Mouse (Mus musculus) limb, embryonic 13.5 days (tissue): ENCODE data around the gene Celf2. TPM values are rescaled to one million over a fixed set of nuclear protein-coding genes. Genes with fewer than 3 reads are reported as not detected.

Source experiments
- ATAC-seq: fragments of 200-750 bp; cut with Nextera tagmentation; 2 replicates; pipeline ENCODE4 v1.8.0; 2017; ENCODE audit warnings: low read depth, moderate number of reproducible peaks, moderate TSS enrichment; ENCODE audit not compliant: low FRiP score
- H3K27ac ChIP-seq: fragments of 300-500 bp; sonication (generic); 2 replicates; pipeline ENCODE4 v1.5.1; 2015; ENCODE audit warnings: inconsistent platforms, mild to moderate bottlenecking, moderate library complexity
- H3K27me3 ChIP-seq: fragments of 300-500 bp; sonication (generic); 2 replicates; pipeline ENCODE4 v1.6.1; 2015; ENCODE audit warnings: mild to moderate bottlenecking, inconsistent platforms
- H3K36me3 ChIP-seq: fragments of 300-500 bp; sonication (generic); 2 replicates; pipeline ENCODE4 v1.6.1; 2015; ENCODE audit warnings: inconsistent platforms, mild to moderate bottlenecking, moderate library complexity
- H3K4me1 ChIP-seq: fragments of 300-500 bp; sonication (generic); 2 replicates; pipeline ENCODE4 v1.6.1; 2015; ENCODE audit warnings: inconsistent platforms
- H3K4me2 ChIP-seq: fragments of 300-500 bp; sonication (generic); replicated peaks from 2 replicates; pipeline ENCODE4 v1.6.1; 2015; ENCODE audit warnings: inconsistent platforms, mild to moderate bottlenecking, moderate library complexity
- H3K4me3 ChIP-seq: fragments of 300-500 bp; sonication (generic); 2 replicates; pipeline ENCODE4 v1.5.1; 2015; ENCODE audit warnings: moderate library complexity, mild to moderate bottlenecking, inconsistent platforms
- H3K9ac ChIP-seq: fragments of 300-500 bp; sonication (generic); 2 replicates; pipeline ENCODE4 v1.6.1; 2015; ENCODE audit warnings: mild to moderate bottlenecking, inconsistent platforms
- H3K9me3 ChIP-seq: fragments of 300-500 bp; sonication (generic); 2 replicates; pipeline ENCODE4 v1.6.1; 2016; ENCODE audit warnings: inconsistent platforms
- WGBS: fragments of 180-500 bp; shearing (Covaris S2); methylation state at CpG from one replicate; pipeline ENCODE4 v1.1.7; 2015; 5-methylcytosine and 5-hydroxymethylcytosine counted together
- polyA plus RNA-seq: library from polyadenylated mRNA; unstranded; fragments of >200 nt; fragmentation: Nextera tagmentation; extraction: Ambion mirVana; gene quantifications from 2 replicates; pipeline ENCODE4 v1.2.1, GENCODE M21; 2015

The Celf2 gene
- polyA plus RNA-seq, 1 experiment from 2014 or later, result 68.8 TPM

- H3K27ac ChIP-seq, result no peak overlapping the region
- no peaks in the 10 kb centered on the region for H3K27me3 ChIP-seq
- no peaks in the 10 kb centered on the region for H3K4me1 ChIP-seq
- H3K4me3 ChIP-seq, result no peak overlapping the region
- ATAC-seq, result no peak
- 78% methylated on average over 3 of the region's 3 CpGs for WGBS
- H3K9ac ChIP-seq, result no peak overlapping the region
- H3K9me3 ChIP-seq, result no peaks in the 10 kb centered on the region
- H3K4me2 ChIP-seq, result no peak overlapping the region
- no peaks in the 10 kb centered on the region for H3K36me3 ChIP-seq
Observed at GRCm38 (mm10) chr2:6642222-6642850, 867.0 kb downstream of the Celf2 start.

DNA sequence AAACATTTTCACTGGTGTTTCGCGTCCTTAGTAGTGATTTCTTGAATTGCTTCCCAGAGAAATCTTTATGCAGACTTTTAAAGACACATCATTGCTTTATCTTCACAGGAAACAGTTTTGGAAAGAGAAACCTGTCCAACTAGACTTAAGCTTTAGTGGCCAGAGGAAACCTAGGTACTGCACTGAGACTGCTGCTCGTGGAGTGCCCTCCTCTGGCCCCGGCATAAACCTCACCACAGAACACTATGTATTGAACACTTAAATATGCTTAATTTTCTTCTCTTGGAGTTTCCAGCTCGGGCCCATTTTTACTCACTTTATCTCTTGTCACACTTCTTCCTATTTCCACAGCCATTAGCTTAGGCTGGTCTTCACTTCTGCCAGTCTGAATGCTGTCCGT, 870.0 kb downstream of the Celf2 start:
- Histone ChIP-seq H3K4me3 (no peak overlapping the region), H3K4me2 (no peak overlapping the region), H3K36me3 (no peaks in the 10 kb centered on the region), H3K27me3 (no peaks in the 10 kb centered on the region), H3K9me3 (no peaks in the 10 kb centered on the region), H3K27ac (no peak overlapping the region), H3K4me1 (no peaks in the 10 kb centered on the region), H3K9ac (no peak overlapping the region)
- no peak for ATAC-seq
- 85% methylated on average over 6 of the region's 6 CpGs for WGBS

- no peaks in the 10 kb centered on the region for H3K4me1 ChIP-seq
- no peaks in the 10 kb centered on the region for H3K9me3 ChIP-seq
- no peaks in the 10 kb centered on the region for H3K27me3 ChIP-seq
- H3K9ac ChIP-seq, result no peak overlapping the region
- no peak overlapping the region for H3K27ac ChIP-seq
- H3K36me3 ChIP-seq, result no peaks in the 10 kb centered on the region
- WGBS, result 81% methylated on average over 2 of the region's 2 CpGs
- H3K4me3 ChIP-seq, result no peak overlapping the region
- H3K4me2 ChIP-seq, result no peak overlapping the region
- ATAC-seq, result no peak
Observed at GRCm38 (mm10) chr2:6637147-6637546, 872.2 kb downstream of the Celf2 start.

GRCm38 (mm10) chr2:6634899-6635298, 874.5 kb downstream of the Celf2 start:
- H3K27me3 ChIP-seq, result no peaks in the 10 kb centered on the region
- no peaks in the 10 kb centered on the region for H3K4me1 ChIP-seq
- H3K4me2 ChIP-seq, result no peak overlapping the region
- ATAC-seq, result no peak
- no peaks in the 10 kb centered on the region for H3K9me3 ChIP-seq
- no peak overlapping the region for H3K4me3 ChIP-seq
- no peak overlapping the region for H3K9ac ChIP-seq
- no peaks in the 10 kb centered on the region for H3K36me3 ChIP-seq
- 88% methylated on average over 6 of the region's 6 CpGs for WGBS
- H3K27ac ChIP-seq, result no peak overlapping the region

DNA sequence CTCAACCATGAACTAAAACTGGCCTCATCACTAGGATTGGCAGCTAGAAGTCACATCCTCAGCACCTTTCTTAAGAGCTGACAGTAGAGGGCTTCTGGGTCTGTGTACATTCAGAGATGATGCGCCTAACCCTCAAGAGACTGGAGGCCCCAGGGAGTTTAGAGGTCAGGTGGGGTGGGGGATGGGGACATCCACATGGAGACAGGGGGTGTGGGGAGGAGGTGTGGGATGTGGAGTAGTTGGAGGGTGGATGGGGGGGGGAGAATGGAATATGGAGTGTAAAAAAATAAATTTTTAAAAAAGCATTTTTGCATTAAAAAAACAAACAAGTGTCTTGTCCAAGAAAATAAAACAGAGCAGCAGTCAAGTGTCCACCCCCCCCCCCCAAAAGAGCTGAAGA, 876.2 kb downstream of the Celf2 start:
- no peak overlapping the region for H3K4me2 ChIP-seq
- no peak for ATAC-seq
- no peak overlapping the region for H3K9ac ChIP-seq
- no peak overlapping the region for H3K27ac ChIP-seq
- 91% methylated on average over 1 of the region's 1 CpGs for WGBS
- H3K4me3 ChIP-seq, result no peak overlapping the region
- H3K36me3 ChIP-seq, result no peaks in the 10 kb centered on the region
- no peaks in the 10 kb centered on the region for H3K4me1 ChIP-seq
- no peaks in the 10 kb centered on the region for H3K9me3 ChIP-seq
- H3K27me3 ChIP-seq, result no peaks in the 10 kb centered on the region

GRCm38 (mm10) chr2:6623802-6624201, 885.6 kb downstream of the Celf2 start:
- H3K9me3 ChIP-seq, result no peaks in the 10 kb centered on the region
- ATAC-seq, result no peak
- H3K4me3 ChIP-seq, result no peak overlapping the region
- 62% methylated on average over 4 of the region's 4 CpGs for WGBS
- no peaks in the 10 kb centered on the region for H3K4me1 ChIP-seq
- H3K9ac ChIP-seq, result no peak overlapping the region
- H3K4me2 ChIP-seq, result no peak overlapping the region
- H3K27me3 ChIP-seq, result no peaks in the 10 kb centered on the region
- no peak overlapping the region for H3K27ac ChIP-seq
- H3K36me3 ChIP-seq, result no peaks in the 10 kb centered on the region

GRCm38 (mm10) chr2:6622082-6622481, 887.3 kb downstream of the Celf2 start:
- no peaks in the 10 kb centered on the region for H3K36me3 ChIP-seq
- no peak overlapping the region for H3K4me3 ChIP-seq
- no peaks in the 10 kb centered on the region for H3K27me3 ChIP-seq
- ATAC-seq, result no peak
- no peaks in the 10 kb centered on the region for H3K9me3 ChIP-seq
- no peak overlapping the region for H3K27ac ChIP-seq
- 57% methylated on average over 5 of the region's 5 CpGs for WGBS
- no peak overlapping the region for H3K9ac ChIP-seq
- no peaks in the 10 kb centered on the region for H3K4me1 ChIP-seq
- H3K4me2 ChIP-seq, result no peak overlapping the region

DNA sequence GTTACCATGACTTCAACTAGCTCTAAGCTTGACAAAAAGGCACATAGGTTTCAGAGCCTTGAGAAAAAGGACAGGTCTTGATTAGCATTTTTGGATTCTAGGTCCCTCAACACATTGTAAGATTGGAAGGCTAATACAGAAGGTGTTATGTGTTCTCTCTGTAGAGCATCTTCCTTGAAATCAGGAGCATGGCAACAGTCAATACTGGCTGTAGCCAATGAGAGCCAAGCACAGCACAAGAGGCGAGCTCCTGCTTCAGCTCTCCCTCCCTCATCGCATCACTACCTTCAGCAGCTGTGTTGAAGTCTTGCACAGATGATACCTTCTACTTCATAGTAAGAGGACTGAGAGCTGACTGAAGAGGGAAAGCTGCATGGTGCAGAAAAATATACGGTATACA, 890.5 kb downstream of the Celf2 start:
- Histone ChIP-seq H3K27ac (no peak overlapping the region), H3K27me3 (no peaks in the 10 kb centered on the region)
- 80% methylated on average over 3 of the region's 3 CpGs for WGBS

GRCm38 (mm10) chr2:6618450-6618849, 890.9 kb downstream of the Celf2 start:
- ATAC-seq, result no peak
- Histone ChIP-seq H3K9me3 (no peaks in the 10 kb centered on the region), H3K36me3 (no peaks in the 10 kb centered on the region), H3K4me1 (no peaks in the 10 kb centered on the region), H3K4me3 (no peak overlapping the region), H3K27me3 (no peaks in the 10 kb centered on the region), H3K4me2 (no peak overlapping the region), H3K27ac (no peak overlapping the region), H3K9ac (no peak overlapping the region)
- 71% methylated on average over 1 of the region's 1 CpGs for WGBS

More for the DNA sequence above, 890.5 kb downstream of the Celf2 start:
- no peak for ATAC-seq
- Histone ChIP-seq H3K4me1 (no peaks in the 10 kb centered on the region), H3K4me3 (no peak overlapping the region), H3K9me3 (no peaks in the 10 kb centered on the region), H3K4me2 (no peak overlapping the region), H3K36me3 (no peaks in the 10 kb centered on the region), H3K9ac (no peak overlapping the region)

GRCm38 (mm10) chr2:6604347-6604746, 905.0 kb downstream of the Celf2 start:
- Histone ChIP-seq H3K4me3 (no peak overlapping the region), H3K4me1 (no peaks in the 10 kb centered on the region), H3K9me3 (no peaks in the 10 kb centered on the region), H3K4me2 (no peak overlapping the region), H3K27me3 (no peaks in the 10 kb centered on the region), H3K36me3 (no peaks in the 10 kb centered on the region), H3K9ac (no peak overlapping the region), H3K27ac (no peak overlapping the region)
- ATAC-seq, result no peak
- 89% methylated on average over 2 of the region's 2 CpGs for WGBS

DNA sequence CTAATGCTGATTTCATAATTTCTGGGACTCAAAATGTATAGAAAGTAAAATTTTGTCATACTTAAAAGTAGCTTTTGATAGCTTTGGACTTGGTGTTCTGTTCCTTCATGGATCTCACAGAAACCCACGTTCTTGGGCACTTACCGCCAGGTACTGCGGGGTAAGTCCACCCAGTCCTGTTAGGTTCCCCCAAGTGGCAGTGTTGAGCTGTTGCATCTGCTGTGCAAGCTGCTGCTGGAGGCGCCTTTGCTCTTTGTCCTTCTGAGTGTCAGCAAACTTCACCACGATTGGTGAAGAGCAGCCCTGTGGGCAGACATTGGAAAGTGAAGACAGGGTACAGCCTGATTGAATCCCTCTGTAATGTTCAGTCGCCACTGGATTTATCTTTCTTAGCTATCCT, 905.5 kb downstream of the Celf2 start:
- Histone ChIP-seq H3K9me3 (no peaks in the 10 kb centered on the region), H3K4me1 (no peaks in the 10 kb centered on the region), H3K27ac (no peak overlapping the region), H3K36me3 (no peaks in the 10 kb centered on the region), H3K4me3 (no peak overlapping the region), H3K9ac (no peak overlapping the region), H3K27me3 (no peaks in the 10 kb centered on the region), H3K4me2 (no peak overlapping the region)
- WGBS, result 74% methylated on average over 6 of the region's 6 CpGs
- no peak for ATAC-seq

DNA sequence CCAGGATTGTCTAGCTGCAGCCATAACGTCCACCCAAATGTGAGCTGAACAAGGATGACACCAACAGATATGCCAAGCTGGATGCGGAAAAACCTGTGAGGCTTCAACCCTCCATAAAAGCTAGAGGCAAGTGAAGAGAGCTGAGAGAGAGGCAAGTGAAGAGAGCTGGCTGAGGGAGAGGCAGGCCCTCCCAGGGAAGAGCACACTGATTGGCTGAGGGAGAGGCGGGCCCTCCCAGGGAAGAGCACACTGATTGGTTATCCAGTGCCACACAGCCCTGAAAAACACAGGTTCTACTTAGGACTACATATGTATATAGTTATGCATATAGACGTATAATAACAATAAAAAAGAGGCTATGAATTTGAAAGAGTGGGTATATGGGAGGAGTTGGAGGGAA, 907.2 kb downstream of the Celf2 start:
- Histone ChIP-seq H3K4me1 (peaks cover 7% of the 10 kb centered on the region; the same call in 1 of the 2 replicates), H3K9ac (no peak overlapping the region), H3K36me3 (no peaks in the 10 kb centered on the region), H3K4me2 (no peak overlapping the region), H3K4me3 (no peak overlapping the region), H3K9me3 (no peaks in the 10 kb centered on the region), H3K27ac (no peak overlapping the region), H3K27me3 (no peaks in the 10 kb centered on the region)
- 77% methylated on average over 4 of the region's 4 CpGs for WGBS
- no peak for ATAC-seq

GRCm38 (mm10) chr2:6598879-6599167, 910.5 kb downstream of the Celf2 start:
- Histone ChIP-seq H3K4me1 (peaks cover 14% of the 10 kb centered on the region), H3K4me3 (no peak overlapping the region), H3K9me3 (no peaks in the 10 kb centered on the region), H3K27me3 (no peaks in the 10 kb centered on the region), H3K36me3 (no peaks in the 10 kb centered on the region), H3K27ac (no peak overlapping the region), H3K9ac (no peak overlapping the region), H3K4me2 (no peak overlapping the region)
- ATAC-seq, result no peak
- 84% methylated on average over 1 of the region's 1 CpGs for WGBS
